Mouse (Mus musculus) forebrain, embryonic 14.5 days (tissue): ENCODE measurements at regions not wholly inside any gene's neighbourhood (a gene's known extent, or its start where the extent isn't known, plus 50 kb on each side); places are given as distances from the start of the nearest gene placed in this dataset.
A peak's percentile ranks its signal among the peaks of the same experiment; 100 is the strongest.

ENCODE experiments used
- ATAC-seq: fragments of 200-750 bp; cut with Nextera tagmentation; 2 replicates; pipeline ENCODE4 v1.8.0; 2017; ENCODE audit warnings: mild to moderate bottlenecking, moderate library complexity
- DNase-seq: peaks from one replicate; pipeline ENCODE4 v3.0.0-alpha.2; 2015; ENCODE audit warnings: low spot score
- H3K27ac ChIP-seq: fragments of 300-500 bp; sonication (generic); 2 replicates; pipeline ENCODE4 v1.5.1; 2014; ENCODE audit warnings: low read depth, mild to moderate bottlenecking, control low read depth, low read length, moderate library complexity
- H3K27me3 ChIP-seq: fragments of 300-500 bp; sonication (generic); replicated peaks from 2 replicates; pipeline ENCODE4 v1.6.1; 2014; ENCODE audit warnings: low read length, control low read depth, mixed read lengths; ENCODE audit not compliant: control insufficient read depth, insufficient read depth
- H3K36me3 ChIP-seq: fragments of 300-500 bp; sonication (generic); 2 replicates; pipeline ENCODE4 v1.6.1; 2014; ENCODE audit warnings: low read length, control low read depth; ENCODE audit not compliant: control insufficient read depth, insufficient read depth
- H3K4me1 ChIP-seq: fragments of 300-500 bp; sonication (generic); 2 replicates; pipeline ENCODE4 v1.6.1; 2014; ENCODE audit warnings: antibody characterized with exemption, low read length, control low read depth; ENCODE audit not compliant: control insufficient read depth, insufficient read depth
- H3K4me2 ChIP-seq: fragments of 300-500 bp; sonication (generic); 2 replicates; pipeline ENCODE4 v1.6.1; 2014; ENCODE audit warnings: mild to moderate bottlenecking, control low read depth, low read length
- H3K4me3 ChIP-seq: fragments of 300-500 bp; sonication (generic); 2 replicates; pipeline ENCODE4 v1.5.1; 2014; ENCODE audit warnings: low read depth, low read length, control low read depth
- H3K9ac ChIP-seq: fragments of 300-500 bp; sonication (generic); 2 replicates; pipeline ENCODE4 v1.6.1; 2014; ENCODE audit warnings: mild to moderate bottlenecking, low read length, control low read depth, moderate library complexity
- H3K9me3 ChIP-seq: fragments of 300-500 bp; sonication (generic); replicated peaks from 2 replicates; pipeline ENCODE4 v1.6.1; 2016; ENCODE audit warnings: low read length, control low read depth, mixed read lengths; ENCODE audit not compliant: control insufficient read depth
- WGBS: fragments of 180-500 bp; shearing (Covaris S2); extraction: QIAGEN DNeasy Blood & Tissue Kit; methylation state at CpG from one replicate; pipeline ENCODE4 v1.1.7; 2014; 5-methylcytosine and 5-hydroxymethylcytosine counted together

DNA sequence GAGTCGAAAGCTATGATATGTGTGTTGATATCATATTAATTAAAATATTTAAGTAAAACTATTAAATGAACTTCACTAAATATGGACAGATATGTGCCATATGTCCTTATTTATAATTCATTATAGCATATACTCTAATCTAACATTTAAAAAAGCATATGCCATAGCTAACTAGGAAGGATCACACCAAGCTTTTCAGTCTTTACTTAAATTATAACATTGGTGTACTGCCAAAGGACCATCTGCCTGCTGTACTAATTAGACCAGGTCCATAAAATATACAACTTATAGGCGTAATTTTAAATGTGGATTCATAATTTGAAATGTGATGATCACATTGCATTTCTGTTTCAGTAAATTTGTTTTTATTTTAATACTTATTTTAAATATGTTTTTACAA lies 651.9 kb upstream of the Klhl1 start:
- ATAC-seq (peak; percentile 69; the same call in 1 of the 2 replicates), DNase-seq (peak; percentile 68)
- no peak overlapping the region for H3K27ac ChIP-seq

DNA sequence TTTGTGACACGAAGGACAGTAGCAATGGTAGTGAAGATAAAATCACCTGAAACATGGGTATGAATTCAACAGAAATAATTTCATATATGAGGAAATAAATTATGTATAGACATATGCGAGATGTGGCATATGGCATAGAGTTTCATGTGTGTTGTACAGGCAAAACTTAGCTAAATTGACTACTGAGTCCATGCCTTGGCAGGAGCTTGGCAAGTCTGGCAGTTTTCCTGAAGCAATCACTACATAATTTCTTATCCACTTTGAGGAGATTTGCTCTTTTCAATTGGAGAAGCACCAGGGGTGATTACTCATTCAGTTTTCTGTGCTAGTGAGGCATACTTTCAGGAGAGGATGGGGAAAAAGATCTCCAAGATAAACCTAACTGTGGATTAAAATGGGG lies 646.9 kb upstream of the Klhl1 start:
- H3K4me1 ChIP-seq: no peaks in the 10 kb centered on the region
- H3K9ac ChIP-seq: no peak overlapping the region
- peak; percentile 76 for DNase-seq
- H3K27ac ChIP-seq: no peak overlapping the region
- ATAC-seq: peak; percentile 69; the same call in 1 of the 2 replicates
- no peak overlapping the region for H3K4me2 ChIP-seq
- H3K9me3 ChIP-seq: no peaks in the 10 kb centered on the region
- WGBS: 87% methylated on average over 2 of the region's 2 CpGs
- H3K4me3 ChIP-seq: no peak overlapping the region
- no peaks in the 10 kb centered on the region for H3K27me3 ChIP-seq
- H3K36me3 ChIP-seq: no peaks in the 10 kb centered on the region

More for the DNA sequence above, 651.9 kb upstream of the Klhl1 start:
- Histone ChIP-seq H3K4me1 (no peaks in the 10 kb centered on the region), H3K9ac (no peak overlapping the region), H3K27me3 (no peaks in the 10 kb centered on the region), H3K9me3 (no peaks in the 10 kb centered on the region), H3K4me3 (no peak overlapping the region), H3K36me3 (no peaks in the 10 kb centered on the region), H3K4me2 (no peak overlapping the region)
- 77% methylated on average over 2 of the region's 2 CpGs for WGBS

DNA sequence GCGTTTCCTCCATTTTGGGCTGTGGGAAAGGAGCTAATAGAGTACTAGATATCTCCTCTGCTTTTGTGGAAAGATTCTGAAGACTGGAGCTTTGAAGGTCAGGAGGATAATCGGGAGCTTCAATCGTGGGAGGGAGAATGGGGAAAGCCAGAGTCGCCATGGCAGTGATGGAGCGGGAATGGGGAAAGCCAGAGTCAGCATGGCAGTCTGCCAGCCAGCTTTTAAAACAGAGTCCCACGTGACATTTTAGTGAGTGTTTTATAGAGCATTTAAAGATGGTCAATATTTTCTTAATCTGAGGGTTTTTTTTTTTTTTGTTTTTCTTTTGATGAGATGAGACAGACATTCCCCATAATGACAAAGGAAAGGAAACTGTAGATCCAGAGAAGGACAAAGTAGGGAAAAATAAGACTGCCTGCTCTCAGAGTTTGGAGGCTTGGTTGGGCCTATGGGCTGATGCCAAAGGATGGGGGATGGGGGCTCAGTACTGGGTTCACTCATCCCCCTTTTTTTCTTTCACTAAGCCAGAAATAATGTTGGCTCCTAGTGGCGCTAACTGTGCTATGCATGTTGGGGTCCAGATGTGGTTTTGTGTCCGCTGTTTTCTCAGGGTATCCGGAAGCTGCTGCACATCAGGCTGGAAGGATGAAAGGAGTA lies 630.2 kb upstream of the Klhl1 start:
- WGBS: 89% methylated on average over 9 of the region's 9 CpGs
- H3K4me2 ChIP-seq: no peak overlapping the region
- no peak overlapping the region for H3K27ac ChIP-seq
- H3K4me1 ChIP-seq: no peaks in the 10 kb centered on the region
- H3K9me3 ChIP-seq: no peaks in the 10 kb centered on the region
- H3K4me3 ChIP-seq: no peak overlapping the region
- H3K9ac ChIP-seq: no peak overlapping the region
- H3K27me3 ChIP-seq: no peaks in the 10 kb centered on the region
- ATAC-seq (no peak), DNase-seq (no peak)
- H3K36me3 ChIP-seq: no peaks in the 10 kb centered on the region

DNA sequence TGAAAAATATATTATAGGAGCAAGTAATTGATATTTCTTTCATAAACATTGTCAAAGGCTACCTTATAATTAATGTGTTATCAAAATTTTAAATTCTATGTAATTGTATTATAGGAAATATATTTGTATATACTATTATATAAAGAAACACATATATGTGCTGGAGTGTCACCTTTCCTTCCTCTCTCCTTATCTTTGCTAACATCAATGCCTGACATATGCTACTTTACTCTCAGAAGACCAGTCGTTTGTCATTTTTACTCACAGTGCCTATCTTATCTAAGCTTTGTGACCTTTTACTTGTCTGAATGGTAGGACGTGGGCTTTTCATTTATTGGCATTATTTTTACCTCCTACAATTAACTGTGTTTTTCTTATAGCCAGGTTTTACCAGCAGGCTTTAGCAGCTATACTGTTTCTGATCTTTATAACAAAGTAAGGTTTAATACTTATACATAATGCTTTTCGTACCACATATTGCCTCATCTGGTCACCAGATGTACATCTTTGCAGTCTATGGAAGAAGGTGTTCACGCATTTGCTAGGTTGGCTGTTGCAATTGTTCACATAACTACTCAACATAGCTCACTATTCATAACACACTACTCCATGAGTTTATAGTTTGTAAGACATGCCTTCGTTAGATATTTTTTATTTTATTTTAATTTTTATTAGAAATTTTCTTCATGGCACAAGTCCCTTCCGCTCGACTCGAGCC lies 597.2 kb upstream of the Klhl1 start:
- no peak overlapping the region for H3K27ac ChIP-seq
- H3K9ac ChIP-seq: no peak overlapping the region
- no peak overlapping the region for H3K4me2 ChIP-seq
- H3K4me3 ChIP-seq: no peak overlapping the region
- no peak for DNase-seq
- WGBS: 93% methylated on average over 8 of the region's 8 CpGs
- H3K4me1 ChIP-seq: no peaks in the 10 kb centered on the region
- ATAC-seq: no peak
- H3K27me3 ChIP-seq: no peaks in the 10 kb centered on the region
- no peaks in the 10 kb centered on the region for H3K9me3 ChIP-seq
- no peaks in the 10 kb centered on the region for H3K36me3 ChIP-seq

DNA sequence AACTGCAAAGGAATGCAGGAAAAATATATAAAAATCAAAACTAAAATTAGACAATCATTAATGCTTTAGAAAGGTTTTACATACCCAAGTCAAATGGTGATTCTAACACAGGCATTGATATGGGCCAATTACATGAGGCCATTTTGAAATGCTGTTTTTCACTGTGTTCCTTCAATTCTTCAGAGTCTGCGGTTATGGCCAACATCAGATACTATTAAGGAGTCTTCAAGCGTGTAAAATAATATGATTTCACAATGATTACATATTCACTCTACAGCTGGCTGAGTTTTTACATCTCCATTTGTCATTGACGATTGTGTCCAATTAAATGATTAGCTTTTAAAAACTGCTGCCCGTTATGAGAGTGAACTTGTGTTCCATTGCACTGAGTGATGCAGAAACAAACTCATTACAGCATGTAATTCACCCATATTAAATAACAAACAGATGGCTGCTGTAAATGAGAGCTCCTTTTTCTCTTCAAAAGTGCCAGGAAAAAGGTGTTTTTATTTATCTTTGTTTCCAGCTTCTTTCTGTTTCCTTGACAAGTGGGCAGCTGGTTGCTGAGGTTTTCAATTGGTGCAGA lies 582.3 kb upstream of the Klhl1 start:
- WGBS: 12% methylated on average over 4 of the region's 4 CpGs
- ATAC-seq (peak; percentile 95), DNase-seq (peak; percentile 84)
- Histone ChIP-seq H3K36me3 (no peaks in the 10 kb centered on the region), H3K4me1 (peaks cover 3% of the 10 kb centered on the region; the same call in 1 of the 2 replicates), H3K4me2 (no peak overlapping the region), H3K4me3 (no peak overlapping the region), H3K27ac (no peak overlapping the region), H3K9ac (no peak overlapping the region), H3K9me3 (no peaks in the 10 kb centered on the region), H3K27me3 (no peaks in the 10 kb centered on the region)

DNA sequence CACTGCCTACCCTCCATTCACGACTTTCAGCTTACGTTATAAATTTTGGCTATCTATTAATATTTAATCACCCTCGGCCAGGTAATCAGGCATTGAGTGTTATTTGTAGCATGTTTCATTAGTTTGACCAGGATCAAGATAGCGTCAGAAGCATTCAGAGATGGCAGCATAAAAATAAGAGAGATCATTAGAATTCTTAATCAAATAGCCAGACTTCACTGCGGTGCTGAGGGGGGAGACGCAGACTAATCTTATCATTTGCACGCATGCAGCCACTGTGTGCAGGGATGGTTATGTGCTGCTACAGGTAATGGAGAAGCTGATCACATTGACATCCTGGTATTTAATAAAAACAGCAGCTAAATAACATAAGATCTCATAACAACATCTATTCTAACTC lies 574.5 kb upstream of the Klhl1 start:
- Histone ChIP-seq H3K4me1 (no peaks in the 10 kb centered on the region), H3K36me3 (no peaks in the 10 kb centered on the region), H3K27me3 (no peaks in the 10 kb centered on the region), H3K27ac (no peak overlapping the region), H3K9ac (no peak overlapping the region), H3K4me2 (no peak overlapping the region), H3K9me3 (no peaks in the 10 kb centered on the region), H3K4me3 (no peak overlapping the region)
- ATAC-seq: no peak
- DNase-seq: no peak
- WGBS: 95% methylated on average over 7 of the region's 7 CpGs

DNA sequence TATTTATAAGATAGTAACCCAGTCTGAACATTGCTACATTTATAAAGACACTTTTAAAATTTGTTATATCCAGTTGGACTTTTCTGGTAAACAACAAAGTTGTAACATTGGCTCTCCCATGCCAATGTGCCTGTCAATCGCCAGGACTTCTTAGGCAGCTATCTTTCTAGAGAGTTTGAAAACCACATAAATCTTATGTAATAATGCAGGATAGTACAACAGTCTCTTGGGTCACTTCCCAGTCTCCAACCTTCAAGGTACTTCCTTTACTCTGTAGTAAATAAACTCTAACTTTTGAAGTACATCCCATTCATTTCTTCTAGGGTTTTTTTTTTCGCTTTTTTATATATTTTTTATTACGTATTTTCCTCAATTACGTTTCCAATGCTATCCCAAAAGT lies 570.0 kb upstream of the Klhl1 start:
- no peaks in the 10 kb centered on the region for H3K27me3 ChIP-seq
- no peak overlapping the region for H3K4me2 ChIP-seq
- ATAC-seq: no peak
- H3K9me3 ChIP-seq: no peaks in the 10 kb centered on the region
- 0 out of 2 replicates have a peak, but pooled peaks cover 4% of the 10 kb centered on the region for H3K4me1 ChIP-seq
- H3K9ac ChIP-seq: no peak overlapping the region
- DNase-seq: no peak
- 92% methylated on average over 4 of the region's 4 CpGs for WGBS
- no peak overlapping the region for H3K4me3 ChIP-seq
- H3K27ac ChIP-seq: no peak overlapping the region
- H3K36me3 ChIP-seq: no peaks in the 10 kb centered on the region

DNA sequence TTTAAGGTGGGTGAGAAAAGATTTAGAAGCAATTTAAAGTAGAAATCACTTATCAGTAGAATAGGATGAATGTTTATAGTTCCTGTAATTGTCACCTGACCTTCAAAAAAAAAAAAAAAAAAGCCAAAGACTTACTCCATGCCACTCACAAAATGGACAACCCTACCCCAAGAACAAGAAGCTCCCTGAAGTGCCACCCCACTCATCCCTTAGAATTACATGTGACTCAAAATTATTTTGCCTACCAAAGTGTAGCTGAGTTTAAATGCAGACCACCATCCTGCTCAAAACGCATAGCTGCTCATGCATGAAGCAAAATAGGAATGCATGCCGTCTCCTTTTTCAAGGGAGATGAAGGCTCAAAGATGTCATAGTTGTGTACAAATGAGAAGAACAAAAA lies 568.4 kb upstream of the Klhl1 start:
- 38% methylated on average over 2 of the region's 2 CpGs for WGBS

More for the DNA sequence above, 568.4 kb upstream of the Klhl1 start:
- DNase-seq: no peak
- no peak overlapping the region for H3K27ac ChIP-seq
- H3K4me1 ChIP-seq: 0 out of 2 replicates have a peak, but pooled peaks cover 4% of the 10 kb centered on the region
- no peaks in the 10 kb centered on the region for H3K36me3 ChIP-seq
- no peak overlapping the region for H3K4me3 ChIP-seq
- H3K9me3 ChIP-seq: no peaks in the 10 kb centered on the region
- H3K27me3 ChIP-seq: no peaks in the 10 kb centered on the region
- no peak for ATAC-seq
- no peak overlapping the region for H3K9ac ChIP-seq
- no peak overlapping the region for H3K4me2 ChIP-seq
